Mouse (Mus musculus) cortical plate, adult 2 months (tissue): ENCODE data around the gene Sec24c. TPM values are rescaled to one million over a fixed set of nuclear protein-coding genes. Genes with fewer than 3 reads are reported as not detected.
A peak's percentile ranks its signal among the peaks of the same experiment; 100 is the strongest.

Experiments
- H3K27ac ChIP-seq: fragments of 200-500 bp; 2 replicates; pipeline ENCODE4 v1.5.1; 2012; ENCODE audit warnings: low read length, control low read depth, inconsistent platforms; ENCODE audit not compliant: insufficient read depth
- H3K4me1 ChIP-seq: fragments of 200-500 bp; 2 replicates; pipeline ENCODE4 v1.6.1; 2011; ENCODE audit warnings: low read length; ENCODE audit not compliant: control insufficient read depth, insufficient read depth
- H3K4me3 ChIP-seq: fragments of 200-500 bp; 2 replicates; pipeline ENCODE4 v1.5.1; 2011; ENCODE audit warnings: mild to moderate bottlenecking, low read length, control low read depth; ENCODE audit not compliant: insufficient read depth
- CTCF ChIP-seq: fragments of 200-500 bp; IDR thresholded peaks from 2 replicates; pipeline ENCODE4 v1.5.1; 2011; ENCODE audit warnings: mild to moderate bottlenecking, control low read depth, low read length; ENCODE audit not compliant: insufficient read depth; ENCODE audit errors: extremely low read depth
- POLR2A ChIP-seq: fragments of 200-500 bp; IDR thresholded peaks from 2 replicates; pipeline ENCODE4 v1.6.1; 2011; ENCODE audit warnings: mild to moderate bottlenecking, low read length, control low read depth; ENCODE audit not compliant: insufficient read depth; ENCODE audit errors: extremely low read depth
- polyA plus RNA-seq: library from polyadenylated mRNA; depleted of rRNA; stranded (reverse); fragments of >200 nt; gene quantifications from 2 replicates; pipeline ENCODE4 v1.2.3, GENCODE M21; 2012

The Sec24c gene
- polyA plus RNA-seq, 1 experiment: 79.3 TPM

DNA sequence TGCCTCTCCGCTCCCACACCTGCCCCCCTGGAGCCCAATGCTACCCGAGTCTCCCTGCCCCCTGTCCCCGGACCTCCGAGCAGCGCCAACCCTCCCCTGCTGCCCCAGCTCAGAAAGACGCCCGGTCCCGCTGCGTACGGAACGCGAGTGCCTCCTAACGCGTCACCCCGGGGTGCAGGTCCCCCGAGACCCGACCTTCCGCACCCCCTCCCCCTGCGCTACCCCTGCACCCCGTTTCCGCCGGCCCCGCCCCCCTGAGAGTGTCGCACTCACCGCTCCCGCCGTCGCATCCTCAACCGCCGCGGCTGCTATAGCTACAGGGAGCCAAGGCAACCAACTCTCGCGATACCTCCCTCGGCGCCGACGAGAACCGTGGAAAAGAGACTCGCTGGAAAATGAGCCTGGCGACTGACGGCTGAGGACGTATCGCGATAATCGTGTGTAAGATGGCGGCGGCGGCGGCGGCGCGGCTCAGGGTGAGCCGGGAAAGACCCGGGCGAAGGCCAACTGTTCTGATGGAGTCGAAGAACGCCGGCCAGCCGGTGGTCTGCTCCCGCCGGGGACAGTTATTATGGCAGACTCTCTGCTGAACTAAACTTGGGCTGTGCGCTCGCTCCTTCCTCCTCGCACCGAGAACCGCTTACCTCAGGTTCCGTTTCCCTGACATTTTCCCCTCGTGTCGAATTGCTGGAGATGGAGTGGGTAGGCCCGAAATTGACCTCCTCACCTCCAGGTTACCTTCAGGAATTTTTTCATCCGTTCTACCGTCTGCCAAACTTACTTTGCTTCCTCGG is 33.3 kb upstream of the Sec24c start, which contains the start of gene Usp54:
TSS of gene Usp54 (minus strand) at position 420 of the 794 bp plus-strand sequence.
- TF ChIP-seq CTCF (no peak), POLR2A (peak; percentile 91)
- H3K4me1 ChIP-seq: no peaks in the 10 kb centered on the region; the same call in 1 of the 2 replicates
- peak within 1 kb of the TSS; percentile 50 for H3K4me3 ChIP-seq

DNA sequence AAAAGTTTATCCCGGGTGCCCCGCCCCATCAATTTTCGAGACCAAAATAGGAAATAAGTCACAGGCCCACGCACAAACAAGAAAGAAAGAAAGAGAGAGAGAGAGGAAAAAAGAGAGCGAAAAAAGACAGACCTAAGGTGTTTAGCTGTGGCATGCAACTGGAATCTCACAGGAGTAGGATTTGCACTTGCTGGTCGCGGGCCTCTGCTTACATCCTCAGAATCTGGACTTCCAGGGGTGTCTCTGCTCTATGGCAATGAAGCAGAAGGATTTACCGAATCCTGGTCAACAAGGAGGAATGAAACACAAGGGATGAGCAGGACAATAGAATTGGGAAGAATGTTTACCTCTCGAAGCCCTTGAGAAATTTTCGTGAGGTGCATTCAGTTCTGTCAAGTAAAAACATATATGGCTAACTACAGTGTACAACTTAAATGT is 32.7 kb upstream of the Sec24c start:
- Histone ChIP-seq H3K4me3 (peak overlapping the region; percentile 50), H3K27ac (peak overlapping the region; percentile 48), H3K4me1 (no peaks in the 10 kb centered on the region; the same call in 1 of the 2 replicates)
- TF ChIP-seq CTCF (no peak), POLR2A (no peak)

More for the DNA sequence above, 33.3 kb upstream of the Sec24c start, which contains the start of gene Usp54:
- peak within 1 kb of the TSS; percentile 48 for H3K27ac ChIP-seq

DNA sequence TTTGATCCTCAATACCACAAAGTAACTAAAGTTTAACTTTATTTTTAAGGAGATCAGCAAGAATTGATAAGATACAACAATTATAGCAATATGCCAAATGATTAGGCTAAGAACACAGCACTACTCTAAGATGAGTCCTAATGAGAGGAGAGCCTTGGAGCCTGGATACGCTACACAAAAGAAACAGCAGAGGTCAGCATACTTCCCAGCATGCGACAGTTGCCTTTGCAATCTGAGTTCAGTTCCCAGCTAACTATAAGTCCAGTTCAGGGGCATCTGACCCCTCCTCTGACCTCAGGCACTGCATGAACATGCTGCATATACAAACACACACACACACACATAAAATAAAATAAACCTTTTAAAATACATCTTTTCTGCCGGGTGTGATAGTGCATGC is 28.6 kb upstream of the Sec24c start:
- Histone ChIP-seq H3K4me1 (no peaks in the 10 kb centered on the region; the same call in 1 of the 2 replicates), H3K4me3 (no peak overlapping the region), H3K27ac (no peak overlapping the region)
- TF ChIP-seq POLR2A: no peak

DNA sequence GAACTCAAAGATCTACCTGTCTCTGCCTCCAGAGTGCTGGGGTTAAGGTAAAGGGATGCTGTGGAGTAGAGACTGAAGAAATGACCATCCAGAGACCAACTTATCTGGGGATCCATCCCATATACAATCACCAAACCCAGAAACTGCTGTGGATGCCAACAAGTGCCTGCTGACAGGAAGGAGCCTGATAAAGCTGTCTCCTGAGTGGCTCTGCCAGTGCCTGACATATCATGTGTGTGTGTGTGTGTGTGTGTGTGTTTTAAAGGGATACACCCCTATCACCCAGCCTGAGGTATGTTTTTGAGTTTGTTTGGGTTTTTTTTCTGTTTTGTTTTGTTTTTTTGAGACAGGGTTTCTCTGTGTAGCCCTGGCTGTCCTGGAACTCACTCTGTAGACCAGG is 27.7 kb upstream of the Sec24c start:
- H3K4me1 ChIP-seq: no peaks in the 10 kb centered on the region; the same call in 1 of the 2 replicates
- no peak overlapping the region for H3K4me3 ChIP-seq
- TF ChIP-seq CTCF (no peak), POLR2A (no peak)
- H3K27ac ChIP-seq: no peak overlapping the region

DNA sequence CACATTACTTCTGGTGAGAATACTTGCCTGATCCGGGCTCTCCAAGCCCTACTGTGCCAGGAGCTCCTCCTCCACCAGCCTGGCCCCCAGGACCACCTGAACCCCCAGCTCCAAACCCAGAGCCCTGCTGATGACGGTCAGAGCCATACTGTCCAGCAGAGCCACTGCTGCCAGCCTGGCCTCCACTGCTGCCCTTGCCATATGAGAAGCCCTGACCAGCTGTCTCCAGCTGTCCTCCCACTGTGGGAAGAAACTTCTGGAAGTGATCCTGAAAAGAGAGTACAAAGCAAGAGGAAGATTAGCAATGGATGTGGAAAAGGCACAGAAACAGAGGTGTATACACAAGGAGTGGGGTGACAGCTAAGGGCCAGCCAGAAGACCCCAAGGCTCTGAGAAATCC is 23.1 kb upstream of the Sec24c start:
- Histone ChIP-seq H3K27ac (no peak overlapping the region), H3K4me1 (no peaks in the 10 kb centered on the region), H3K4me3 (no peak overlapping the region)
- TF ChIP-seq CTCF: no peak

DNA sequence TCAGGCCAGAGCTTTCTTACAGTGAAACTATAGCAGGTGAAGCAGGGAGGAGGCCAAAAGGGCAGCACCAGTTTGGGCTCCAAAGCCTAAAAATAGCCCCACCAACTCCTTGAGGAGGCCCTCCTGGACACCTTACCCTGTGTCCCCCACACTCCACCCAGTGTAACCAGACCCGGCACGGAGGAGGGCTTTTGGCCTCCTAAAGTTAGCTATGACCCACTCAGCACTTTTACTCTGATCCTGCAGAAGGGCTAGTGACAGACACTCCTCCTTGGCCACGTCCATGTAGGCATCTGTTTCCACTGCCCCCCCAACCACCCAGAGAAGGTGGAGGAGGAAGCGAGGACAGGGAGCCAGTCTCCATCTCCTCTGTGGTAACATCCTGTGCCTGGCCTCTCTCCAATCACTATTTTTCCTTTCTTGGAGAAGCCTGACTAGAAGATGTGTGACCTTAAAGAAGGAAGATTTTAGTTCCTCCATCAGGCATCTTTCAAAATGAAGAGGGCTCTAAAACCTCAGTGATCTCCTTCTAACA is 22.3 kb upstream of the Sec24c start:
- no peaks in the 10 kb centered on the region for H3K4me1 ChIP-seq
- no peak overlapping the region for H3K27ac ChIP-seq
- no peak overlapping the region for H3K4me3 ChIP-seq
- no peak for TF ChIP-seq POLR2A
- no peak for TF ChIP-seq CTCF

DNA sequence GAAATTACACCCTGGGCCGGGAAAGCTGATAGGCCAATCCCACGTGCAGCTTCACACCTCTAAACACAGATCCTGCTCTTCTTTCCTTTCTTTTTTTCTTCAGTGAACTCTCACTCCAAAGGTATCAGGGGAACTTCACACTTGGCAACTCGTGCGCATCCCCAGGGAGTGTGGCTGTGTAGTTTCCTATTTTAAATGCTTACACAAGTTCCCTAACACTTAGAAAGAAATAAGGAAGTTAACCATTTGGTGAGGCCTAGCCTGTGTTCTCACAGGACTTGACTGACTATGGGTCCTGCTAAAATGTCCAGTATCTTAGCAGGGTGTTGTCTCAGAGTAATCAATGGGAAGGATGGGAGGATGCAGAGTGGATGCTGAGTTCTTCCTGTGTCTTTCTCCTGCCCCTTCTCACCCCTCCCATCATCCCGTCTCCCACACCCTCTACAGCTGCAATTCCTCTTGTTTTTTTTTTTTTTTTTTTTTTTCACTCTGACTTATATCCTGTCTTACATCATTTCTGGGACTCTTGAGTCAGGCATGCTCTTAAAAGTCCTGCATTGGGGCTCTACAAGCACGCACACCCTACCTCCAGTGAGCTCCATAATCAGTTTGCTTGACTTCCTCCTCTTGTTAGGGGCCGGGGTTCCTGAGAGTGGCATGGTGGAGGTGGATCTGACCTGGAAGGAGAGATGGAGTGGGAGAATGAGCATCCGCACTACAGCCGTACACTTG is 19.3 kb upstream of the Sec24c start:
- Histone ChIP-seq H3K4me1 (no peaks in the 10 kb centered on the region), H3K27ac (no peak overlapping the region), H3K4me3 (no peak overlapping the region)
- TF ChIP-seq POLR2A: no peak
- TF ChIP-seq CTCF: no peak

DNA sequence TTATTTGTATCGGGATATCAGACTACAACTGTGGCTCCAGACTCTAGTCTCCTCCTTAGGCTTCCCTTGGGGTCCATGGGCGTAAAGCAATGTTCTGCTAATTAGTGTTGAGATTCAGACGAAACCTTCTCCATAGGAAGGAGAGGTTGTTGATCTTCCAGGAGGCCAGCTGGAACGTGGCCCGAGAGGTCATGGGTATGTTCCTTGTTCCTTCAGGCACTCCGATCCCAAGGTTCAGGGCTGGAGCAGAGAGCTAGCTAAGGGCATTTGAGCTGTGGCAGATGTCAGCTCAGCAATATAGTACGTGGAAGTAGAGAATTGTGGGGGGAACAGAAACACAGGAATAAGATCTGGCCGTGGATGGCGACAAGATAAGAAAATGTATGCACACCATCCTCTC is 18.4 kb upstream of the Sec24c start:
- H3K4me3 ChIP-seq: no peak overlapping the region
- no peak overlapping the region for H3K27ac ChIP-seq
- no peaks in the 10 kb centered on the region for H3K4me1 ChIP-seq
- TF ChIP-seq POLR2A: no peak
- no peak for TF ChIP-seq CTCF

DNA sequence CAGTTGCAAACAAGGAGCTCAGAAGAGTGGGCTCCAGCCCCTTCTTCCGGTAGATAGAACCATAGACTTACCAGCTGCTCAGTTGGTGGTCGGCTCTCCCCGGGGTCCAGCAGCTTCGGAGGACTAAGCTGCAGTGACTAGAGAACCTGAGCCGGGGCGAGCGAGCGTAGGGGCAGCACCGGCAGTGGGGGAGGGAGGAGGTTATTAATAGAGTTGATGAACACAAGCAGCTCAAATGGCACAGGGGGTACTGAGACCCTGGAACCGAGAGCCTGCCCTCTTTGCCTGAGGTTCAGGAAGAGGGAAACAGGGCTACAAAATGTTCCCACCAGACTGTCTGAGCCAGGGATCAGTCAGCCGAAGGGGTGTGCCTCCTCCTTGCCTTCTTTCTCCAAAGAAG is 17.7 kb upstream of the Sec24c start, which contains the start of gene Myoz1:
TSS of gene Myoz1 (minus strand) at position 180 of the 400 bp plus-strand sequence.
- H3K4me3 ChIP-seq: no peak within 1 kb of the TSS
- H3K4me1 ChIP-seq: no peaks in the 10 kb centered on the region
- no peak for TF ChIP-seq CTCF
- no peak for TF ChIP-seq POLR2A
- H3K27ac ChIP-seq: no peak within 1 kb of the TSS
